Comparison of ENCODE assay signal across 29 mouse cellular contexts in genomic region chr5:143441298-143441697, GRCm38 (mm10). TPM values are rescaled to one million over a fixed set of nuclear protein-coding genes. Genes with fewer than 3 reads are reported as not detected.
DNase-seq lines count a peak whose midpoint lies in the region; ATAC-seq and TF ChIP-seq lines count a peak whose summit lies in the region.
"Had no signal": no experiment of that assay in that cellular context is flagged by ENCODE, and none has a peak within 500 bp of the region (broad histone marks: within the 10 kb centered on the region; RNA-seq: fewer than 3 reads in every experiment).

No protein-coding gene starts in this region.

- H3K4me1 ChIP-seq in liver, embryonic 11.5 days (replicated peaks; ENCODE audit: control insufficient read depth, insufficient read depth, low read length), result no peaks in the 10 kb centered on the region
- H3K4me1 ChIP-seq in small intestine, adult 2 months (ENCODE audit: control insufficient read depth, insufficient read depth, insufficient read length, low read length), result peaks cover 8% of the 10 kb centered on the region
- H3K4me1 ChIP-seq: embryonic facial prominence, embryonic 10.5 days; embryonic facial prominence, embryonic 13.5 days; forebrain, embryonic 12.5 days; forebrain, embryonic 15.5 days; heart, embryonic 12.5 days; heart, embryonic 15.5 days had no signal

- no peak overlapping the region for H3K4me2 ChIP-seq in liver, embryonic 11.5 days
- H3K4me2 ChIP-seq: embryonic facial prominence, embryonic 13.5 days; forebrain, embryonic 12.5 days; forebrain, embryonic 15.5 days; heart, embryonic 12.5 days; heart, embryonic 15.5 days; hindbrain, embryonic 14.5 days had no signal

- no peaks in the 10 kb centered on the region for H3K9me3 ChIP-seq in liver, embryonic 11.5 days (ENCODE audit: control insufficient read depth, low read length)
- H3K9me3 ChIP-seq: embryonic facial prominence, embryonic 10.5 days; embryonic facial prominence, embryonic 13.5 days; forebrain, embryonic 12.5 days; forebrain, embryonic 15.5 days; G1E; heart, embryonic 12.5 days; heart, embryonic 15.5 days had no signal

- TF ChIP-seq CTCF in small intestine, adult 2 months (IDR thresholded peaks at IDR 0.05; ENCODE audit: extremely low read depth, insufficient read length, insufficient replicate concordance, low read depth, low read length), result no peak

- H3K27me3 ChIP-seq in liver, embryonic 11.5 days (replicated peaks; ENCODE audit: control insufficient read depth, insufficient read depth, low read length), result no peaks in the 10 kb centered on the region
- no peaks in the 10 kb centered on the region for H3K27me3 ChIP-seq in small intestine, adult 2 months (ENCODE audit: control insufficient read depth, insufficient read depth, low read length)
- H3K27me3 ChIP-seq: CH12.LX; embryonic facial prominence, embryonic 13.5 days; forebrain, embryonic 12.5 days; forebrain, embryonic 15.5 days; heart, embryonic 12.5 days; heart, embryonic 15.5 days had no signal

- H3K36me3 ChIP-seq in liver, embryonic 11.5 days (ENCODE audit: control insufficient read depth, insufficient read depth, low read length), result no peaks in the 10 kb centered on the region
- H3K36me3 ChIP-seq in small intestine, adult 2 months (ENCODE audit: control insufficient read depth, insufficient read depth, low read length), result no peaks in the 10 kb centered on the region
- H3K36me3 ChIP-seq: embryonic facial prominence, embryonic 10.5 days; embryonic facial prominence, embryonic 13.5 days; forebrain, embryonic 12.5 days; forebrain, embryonic 15.5 days; G1E; heart, embryonic 12.5 days; heart, embryonic 15.5 days had no signal

- intact Hi-C loops in gastrocnemius, postnatal 14 days (cut with DNase I; ENCODE audit: low total_unique reads), result no loop called here

- WGBS in liver, embryonic 11.5 days, result 80% methylated on average over 3 of the region's 3 CpGs
- 35% methylated on average over 3 of the region's 3 CpGs for WGBS in large intestine, adult 2 months
- 17% methylated on average over 3 of the region's 3 CpGs for WGBS in small intestine, adult 2 months

- no peak overlapping the region for H3K9ac ChIP-seq in liver, embryonic 11.5 days (ENCODE audit: low read depth, low read length)
- H3K9ac ChIP-seq: embryonic facial prominence, embryonic 13.5 days; forebrain, embryonic 12.5 days; forebrain, embryonic 15.5 days; heart, embryonic 12.5 days; heart, embryonic 15.5 days; hindbrain, embryonic 14.5 days had no signal

- peak; percentile 10 for DNase-seq in liver, embryonic 11.5 days (ENCODE audit: low spot score)
- DNase-seq in liver, result no peak
- DNase-seq in large intestine, adult 2 months (ENCODE audit: low read depth, low spot score), result peak; percentile 44
- DNase-seq in gastrocnemius, postnatal 14 days, result no peak
- DNase-seq: adrenal gland, postnatal 10 days; adrenal gland, postnatal 36 days; B cell, adult 2 months; cerebellum, adult 18-20 months; cerebellum, adult 9-10 months; cerebellum, postnatal 36 days; embryo, embryonic 11 days; heart, adult 18-20 months; heart, postnatal 10 days; heart, postnatal 4 days had no signal

- no peak overlapping the region for H3K4me3 ChIP-seq in liver, embryonic 11.5 days (ENCODE audit: low read depth, low read length)
- no peak overlapping the region for H3K4me3 ChIP-seq in small intestine, adult 2 months (ENCODE audit: low read depth, low read length)
- H3K4me3 ChIP-seq: embryonic facial prominence, embryonic 10.5 days; embryonic facial prominence, embryonic 13.5 days; erythroblast, embryonic 14.5 days; forebrain, embryonic 12.5 days; forebrain, embryonic 15.5 days; heart, embryonic 12.5 days; heart, embryonic 15.5 days had no signal

- no peak overlapping the region for H3K27ac ChIP-seq in liver, embryonic 11.5 days (ENCODE audit: low read depth, low read length)
- H3K27ac ChIP-seq in small intestine, adult 2 months (ENCODE audit: insufficient read depth, low read depth, low read length), result peak overlapping the region; percentile 78
- H3K27ac ChIP-seq: embryonic facial prominence, embryonic 10.5 days; embryonic facial prominence, embryonic 13.5 days; forebrain, embryonic 12.5 days; forebrain, embryonic 15.5 days; heart, embryonic 15.5 days; hindbrain, embryonic 14.5 days; hindbrain, postnatal 0 days had no signal

- no peak for TF ChIP-seq POLR2A in small intestine, adult 2 months (IDR thresholded peaks at IDR 0.05; ENCODE audit: low read depth, low read length)

- no peak for ATAC-seq in liver, embryonic 11.5 days (replicated peaks; ENCODE audit: low FRiP score)
- no peak for ATAC-seq in monocyte, adult 5-6 weeks (replicated peaks; ENCODE audit: insufficient number of reproducible peaks, low FRiP score, low TSS enrichment, poor library complexity, severe bottlenecking)
- ATAC-seq: forebrain, embryonic 15.5 days; hindbrain, postnatal 0 days; inflammation-experienced regulatory T-cells, adult 6 months; Patski had no signal

RNA-seq across cellular contexts. Expression of gene Daglb, which starts 23.1 kb away (rescaled TPM):
- polyA plus RNA-seq in liver, embryonic 11.5 days (2014; fragmentation: Nextera tagmentation; extraction: Ambion mirVana), result 13.7 and 14.9 TPM in 2 replicates
- 18.9 and 22.4 TPM in 2 replicates for polyA plus RNA-seq in large intestine, adult 2 months (2012; rRNA removed)
- 9.8 and 12.7 TPM in 2 replicates for polyA plus RNA-seq in small intestine, adult 2 months (2012; rRNA removed)
- 1 to 10 TPM; 3.7 to 5.3 TPM for total RNA-seq in gastrocnemius, postnatal 14 days (2021)
- 25.0 to 39.5 TPM (median 28.8 TPM) in 3 replicates for total RNA-seq in monocyte, adult 5-6 weeks (2017)

RNA-seq across cellular contexts. Expression of gene Kdelr2, which starts 37.7 kb away (rescaled TPM):
- polyA plus RNA-seq in liver, embryonic 11.5 days (2014; fragmentation: Nextera tagmentation; extraction: Ambion mirVana), result 233 and 236 TPM in 2 replicates
- 216 and 221 TPM in 2 replicates for polyA plus RNA-seq in large intestine, adult 2 months (2012; rRNA removed)
- polyA plus RNA-seq in small intestine, adult 2 months (2012; rRNA removed), result 163 and 240 TPM in 2 replicates
- total RNA-seq in gastrocnemius, postnatal 14 days (2021), result 10 to 100 TPM; 51.1 to 70.2 TPM
- 47.3 to 66.2 TPM (median 47.5 TPM) in 3 replicates for total RNA-seq in monocyte, adult 5-6 weeks (2017)

Comparison
In these comparisons a context has a peak if more than half of its experiments do, and no peak if none do; other contexts are left out.
1. DNase-seq: peak in liver, embryonic 11.5 days (single experiment) and large intestine, adult 2 months (single experiment); none in liver (single experiment) and gastrocnemius, postnatal 14 days (single experiment).